Mouse (Mus musculus) splenic B cell, adult 2 months (primary cell): ENCODE data around the gene Otud7a.
"Not testable (repeated sequence)": the region's sequence is repeated elsewhere in the genome, so short reads cannot be mapped to it uniquely, and the experiment has no call there.

Experiments used
- DNase-seq: peaks from one replicate; pipeline ENCODE4 v3.0.0-alpha.2; 2011; ENCODE audit warnings: low read depth, low spot score
- H3K27me3 ChIP-seq: 2 replicates; pipeline ENCODE4 v1.6.1; 2012; ENCODE audit warnings: mild to moderate bottlenecking, low read length, moderate library complexity, mixed read lengths; ENCODE audit not compliant: control insufficient read depth, poor library complexity, insufficient read depth, severe bottlenecking
- H3K36me3 ChIP-seq: 2 replicates; pipeline ENCODE4 v1.6.1; 2012; ENCODE audit warnings: mild to moderate bottlenecking, low read length, moderate library complexity, mixed read lengths; ENCODE audit not compliant: control insufficient read depth, poor library complexity, insufficient read depth, severe bottlenecking

Gene Otud7a

DNA sequence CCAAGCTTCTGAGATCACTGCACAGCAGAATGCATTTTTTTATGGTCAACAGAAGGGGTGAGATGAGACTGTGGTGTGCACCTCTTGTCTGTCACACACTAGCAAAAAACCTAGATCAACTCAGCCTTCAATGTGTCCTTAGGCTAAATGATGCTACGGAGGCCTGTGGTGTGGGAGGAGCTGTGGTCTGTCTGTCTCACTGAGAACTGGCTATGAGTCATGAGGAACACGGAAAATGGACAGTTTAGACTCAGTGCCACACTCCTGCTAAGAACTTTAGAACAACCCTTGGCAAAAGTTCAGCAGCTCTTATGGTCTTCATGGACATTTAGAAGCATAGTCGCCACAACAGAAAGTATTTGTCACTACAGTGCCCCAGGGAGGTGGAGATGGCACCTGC is 172.5 kb downstream of the Otud7a start:
- no peaks in the 10 kb centered on the region for H3K27me3 ChIP-seq
- no peaks in the 10 kb centered on the region for H3K36me3 ChIP-seq
- DNase-seq, result no peak

DNA sequence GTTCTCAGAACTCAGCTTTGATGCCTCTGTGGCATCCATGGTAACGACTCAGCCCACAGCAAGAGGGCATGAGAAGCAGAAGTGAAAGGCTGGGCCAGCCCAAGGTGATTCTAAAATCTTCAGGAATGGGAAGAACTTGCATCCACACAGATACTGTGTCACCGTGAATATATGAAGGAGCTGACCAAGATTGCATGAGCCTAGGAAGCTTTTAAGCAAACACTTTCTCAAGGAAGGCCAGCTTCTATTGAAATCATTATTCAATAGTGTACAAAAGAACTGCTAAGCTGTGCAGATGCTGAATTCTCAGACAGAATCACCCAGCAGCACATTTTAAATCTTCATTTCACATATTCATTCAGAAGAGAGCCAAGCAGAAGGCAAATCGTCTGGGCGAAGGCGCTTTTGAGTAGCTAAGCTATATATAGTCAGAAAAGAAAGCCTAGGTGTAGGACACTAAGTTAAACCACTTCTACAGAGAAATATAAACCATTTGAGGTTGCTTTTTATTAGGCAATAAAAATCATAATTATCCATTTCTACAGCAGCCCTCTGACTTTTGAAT is 176.3 kb downstream of the Otud7a start:
- DNase-seq, result no peak
- Histone ChIP-seq H3K27me3 (no peaks in the 10 kb centered on the region), H3K36me3 (no peaks in the 10 kb centered on the region)

DNA sequence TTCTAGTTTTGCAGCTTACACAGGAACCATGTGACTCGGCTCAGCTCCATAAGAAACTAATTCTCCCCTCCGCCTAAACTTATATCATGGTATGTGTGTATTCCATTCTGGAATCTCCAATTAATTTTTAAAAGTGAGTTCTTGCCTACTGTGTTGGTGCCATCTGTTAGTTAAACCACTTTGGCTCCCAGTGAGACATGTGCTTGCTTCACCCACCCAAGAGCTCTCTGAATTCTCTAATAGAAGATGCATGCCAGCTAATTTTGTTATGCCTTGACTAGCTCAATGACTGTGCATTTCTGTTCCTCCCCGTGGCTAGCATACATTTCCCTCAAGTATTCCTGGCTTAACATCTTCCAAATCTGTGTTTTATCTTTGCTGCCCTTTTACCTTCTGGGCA is 193.1 kb downstream of the Otud7a start:
- H3K36me3 ChIP-seq, result no peaks in the 10 kb centered on the region
- H3K27me3 ChIP-seq, result no peaks in the 10 kb centered on the region
- no peak for DNase-seq

DNA sequence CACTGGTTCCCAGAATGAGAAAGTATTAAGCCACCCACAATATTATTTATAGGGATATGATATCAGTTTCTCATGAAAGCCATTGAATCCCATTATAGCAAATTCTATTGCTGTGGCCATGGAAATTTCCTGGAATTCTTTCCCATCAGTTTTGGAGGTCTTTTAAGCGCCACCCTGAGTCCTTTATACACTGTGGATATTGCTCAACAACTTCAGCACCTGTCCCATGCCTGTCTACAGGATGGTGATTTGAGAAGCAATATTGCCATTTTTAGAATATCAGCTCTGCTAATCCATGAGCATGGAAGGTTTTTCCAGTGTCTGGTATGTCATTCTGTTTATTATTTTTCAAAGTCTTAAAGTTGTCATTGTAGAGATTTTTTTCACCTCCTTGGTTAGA is 199.5 kb downstream of the Otud7a start:
- DNase-seq, result no peak
- no peaks in the 10 kb centered on the region for H3K36me3 ChIP-seq
- H3K27me3 ChIP-seq, result no peaks in the 10 kb centered on the region

DNA sequence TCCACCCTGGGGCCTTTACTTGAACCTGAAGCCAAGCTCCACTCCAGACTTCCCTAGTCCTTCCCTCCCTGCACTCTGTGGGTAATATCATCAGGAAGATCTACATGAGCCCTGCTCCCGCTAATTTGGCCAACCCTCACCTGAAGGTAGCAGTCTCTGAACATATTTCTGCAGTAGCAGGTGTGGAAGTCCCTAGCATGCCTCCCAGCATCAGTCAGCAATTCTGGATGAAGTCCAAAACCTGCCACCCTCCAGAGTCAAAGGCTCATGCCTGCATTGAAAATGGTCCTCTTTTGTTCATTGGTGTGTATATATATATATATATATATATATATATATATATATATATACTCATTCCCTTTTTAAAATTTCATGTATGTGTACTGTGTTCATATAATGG is 202.6 kb downstream of the Otud7a start:
- no peak for DNase-seq
- Histone ChIP-seq H3K36me3 (no peaks in the 10 kb centered on the region), H3K27me3 (no peaks in the 10 kb centered on the region)

DNA sequence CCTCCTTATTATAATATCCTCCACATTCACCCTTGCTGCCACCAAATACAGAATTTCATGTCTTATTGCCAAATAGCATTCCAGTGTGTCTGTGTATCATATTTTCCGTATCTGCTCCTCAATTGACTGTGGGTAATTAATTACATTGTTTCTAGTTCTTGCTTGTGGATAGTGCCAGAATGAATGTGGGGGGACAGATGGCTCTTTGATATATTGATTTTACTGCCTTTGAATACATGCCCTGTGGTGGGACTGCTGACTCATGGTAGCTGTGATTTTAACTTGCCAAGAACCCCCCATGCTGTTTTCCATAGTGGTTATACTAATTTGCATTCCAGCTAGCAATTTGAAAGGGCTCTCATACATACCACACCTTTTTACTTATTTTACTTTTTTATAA is 215.7 kb downstream of the Otud7a start:
- Histone ChIP-seq H3K36me3 (no peaks in the 10 kb centered on the region), H3K27me3 (no peaks in the 10 kb centered on the region)
- DNase-seq, result no peak

DNA sequence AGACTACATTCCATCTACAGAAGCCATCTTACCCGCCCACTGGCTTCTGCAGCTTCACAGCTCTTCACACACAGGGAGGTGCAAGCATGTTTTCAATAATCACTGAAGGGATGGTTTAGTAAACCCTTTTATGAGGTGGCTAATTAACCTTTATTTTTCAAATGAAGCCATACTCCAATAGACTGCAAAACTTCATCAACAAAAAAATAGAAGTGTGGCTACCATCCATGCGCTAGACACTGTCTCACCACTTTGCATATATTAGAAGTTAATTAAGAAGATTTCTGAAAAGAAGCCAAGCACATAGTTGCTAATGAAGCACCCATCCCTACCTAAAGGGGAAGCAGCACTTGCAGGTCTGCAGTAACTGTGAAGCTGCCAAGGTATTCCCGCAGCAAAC is 218.2 kb downstream of the Otud7a start:
- Histone ChIP-seq H3K27me3 (no peaks in the 10 kb centered on the region), H3K36me3 (no peaks in the 10 kb centered on the region)
- no peak for DNase-seq

DNA sequence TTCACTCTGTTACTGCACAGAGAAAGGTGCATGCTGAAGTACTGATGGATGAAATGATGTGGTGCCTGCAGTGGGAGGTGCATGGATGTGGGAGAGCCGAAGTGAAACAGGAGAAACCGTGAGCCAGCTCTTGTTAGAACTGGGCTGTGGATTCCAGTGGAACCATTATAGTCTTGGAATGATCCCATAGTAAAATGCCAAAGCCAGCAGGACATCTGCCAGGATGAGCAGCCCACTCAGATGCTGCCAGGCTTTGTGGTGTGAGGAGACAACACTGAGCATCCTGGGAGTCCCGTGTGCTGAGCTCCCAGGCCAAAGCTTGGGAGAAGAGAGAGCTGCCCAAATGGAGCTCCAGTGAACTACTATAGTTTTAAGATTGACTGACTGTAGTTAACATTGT is 220.9 kb downstream of the Otud7a start:
- H3K36me3 ChIP-seq, result no peaks in the 10 kb centered on the region
- H3K27me3 ChIP-seq, result no peaks in the 10 kb centered on the region
- DNase-seq, result no peak

DNA sequence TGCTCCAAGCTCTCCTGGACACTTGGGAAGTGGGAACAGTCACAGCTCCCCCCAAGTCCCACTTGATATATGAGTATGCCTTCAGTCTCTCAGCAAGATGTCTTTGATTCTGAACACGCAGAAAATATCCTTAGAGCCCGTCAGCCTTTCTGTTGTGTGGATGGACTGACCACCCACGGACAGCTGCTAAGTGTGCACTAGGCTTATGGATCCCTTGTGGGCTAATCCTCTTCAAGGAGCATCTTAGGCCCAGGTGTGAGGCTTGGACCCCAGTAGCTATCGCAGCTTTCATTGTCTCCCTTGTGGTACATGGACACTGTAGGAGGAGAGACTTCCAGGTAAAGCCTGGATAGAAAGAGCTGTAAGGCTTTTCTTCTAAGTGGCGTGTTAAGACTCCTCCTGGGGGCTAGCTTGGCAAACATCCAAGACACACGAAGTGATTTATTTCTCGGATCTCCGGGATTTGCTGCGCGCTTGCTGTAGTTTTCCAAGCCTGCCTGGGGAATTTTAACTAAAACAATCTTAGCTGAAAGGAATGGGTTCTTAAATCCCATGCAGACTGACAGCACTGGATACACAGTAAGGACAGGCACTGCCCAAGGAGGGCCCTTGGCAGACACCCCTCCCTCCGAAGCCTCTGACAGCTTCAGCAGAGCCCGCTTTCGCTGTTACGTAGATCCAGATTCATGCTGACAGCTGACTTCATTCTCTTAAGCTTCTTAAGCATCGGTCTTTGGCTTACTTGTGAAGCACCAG is 223.6 kb downstream of the Otud7a start:
- Histone ChIP-seq H3K36me3 (no peaks in the 10 kb centered on the region), H3K27me3 (no peaks in the 10 kb centered on the region)
- DNase-seq, result no peak

DNA sequence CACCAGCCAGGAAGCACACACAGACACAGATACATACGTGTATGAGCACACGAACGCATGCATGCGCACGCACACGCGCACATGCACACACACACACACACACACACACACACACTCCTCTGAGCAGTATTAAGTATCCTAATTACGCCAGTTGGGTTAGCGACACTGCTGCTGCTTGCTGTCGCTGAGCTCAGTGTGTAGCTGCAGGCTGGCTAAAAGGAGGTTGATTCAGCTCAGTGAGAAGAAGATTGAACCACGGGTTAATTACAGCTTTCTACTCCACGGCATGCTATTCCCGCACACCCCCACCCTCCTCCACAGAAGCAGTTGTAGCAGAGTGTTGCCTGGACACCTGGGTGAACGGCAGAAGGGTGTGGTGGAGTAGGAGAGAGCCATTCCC is 224.4 kb downstream of the Otud7a start:
- DNase-seq, result no peak
- H3K27me3 ChIP-seq, result no peaks in the 10 kb centered on the region
- no peaks in the 10 kb centered on the region for H3K36me3 ChIP-seq

DNA sequence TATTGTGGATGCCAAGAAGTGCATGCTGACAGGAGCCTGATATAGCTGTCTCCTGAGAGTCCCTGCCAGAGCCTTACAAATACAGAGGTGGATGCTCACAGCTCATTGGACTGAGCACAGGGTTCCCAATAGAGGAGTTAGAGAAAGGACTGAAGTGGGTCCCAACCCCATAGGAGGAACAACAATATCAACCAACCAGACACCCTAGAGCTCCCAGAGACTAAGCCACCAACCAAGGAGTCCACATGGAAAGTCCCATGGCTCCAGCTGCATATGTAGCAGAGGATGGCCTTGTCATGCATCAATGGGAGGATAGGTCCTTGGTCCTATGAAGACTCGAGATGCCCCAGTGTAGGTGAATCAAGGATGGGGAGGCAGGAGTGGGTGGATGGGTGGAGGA is 226.4 kb downstream of the Otud7a start:
- H3K36me3 ChIP-seq, DNase-seq, H3K27me3 ChIP-seq: not testable (repeated sequence)

DNA sequence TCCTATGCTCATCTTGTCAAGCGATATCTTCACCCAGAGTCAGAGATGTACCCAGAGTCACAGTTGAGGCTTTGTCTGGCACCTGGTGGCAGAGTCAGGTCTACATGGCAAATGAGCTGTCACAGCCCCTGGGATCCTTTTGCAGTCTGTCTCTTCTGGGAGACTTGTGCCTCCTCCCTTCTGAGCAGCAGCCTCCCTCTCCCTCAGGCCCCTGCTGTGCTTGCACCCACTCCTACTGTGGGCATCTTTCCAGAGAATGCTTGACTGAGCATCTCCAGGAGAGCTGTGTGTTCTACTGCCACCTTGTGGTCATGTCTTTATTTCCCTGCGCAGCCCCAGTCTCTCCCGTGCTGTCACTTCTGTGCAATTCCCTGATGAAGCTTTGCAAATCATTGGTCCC is 227.4 kb downstream of the Otud7a start:
- no peaks in the 10 kb centered on the region for H3K36me3 ChIP-seq
- DNase-seq, result peak; percentile 36
- no peaks in the 10 kb centered on the region for H3K27me3 ChIP-seq

DNA sequence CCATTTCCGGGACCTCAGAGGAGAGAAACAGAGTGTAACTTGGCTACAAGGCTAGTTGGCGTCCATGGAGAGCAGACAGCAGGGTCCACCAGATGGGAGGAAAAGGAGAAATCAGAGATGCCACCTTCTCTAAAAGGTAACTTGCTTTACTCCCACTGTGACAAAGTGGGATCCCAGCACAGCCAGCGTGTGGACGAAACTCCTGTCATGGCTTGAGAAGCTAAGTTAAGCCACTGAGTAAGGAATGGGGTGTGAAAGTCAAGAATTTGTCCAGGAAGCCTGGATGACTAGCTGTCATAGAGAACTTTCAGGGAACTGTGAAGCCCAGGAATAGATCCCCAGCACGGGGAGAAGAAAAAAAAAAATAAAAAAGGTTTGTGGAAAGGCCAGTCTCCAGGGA is 232.1 kb downstream of the Otud7a start:
- no peak for DNase-seq
- no peaks in the 10 kb centered on the region for H3K27me3 ChIP-seq
- no peaks in the 10 kb centered on the region for H3K36me3 ChIP-seq

DNA sequence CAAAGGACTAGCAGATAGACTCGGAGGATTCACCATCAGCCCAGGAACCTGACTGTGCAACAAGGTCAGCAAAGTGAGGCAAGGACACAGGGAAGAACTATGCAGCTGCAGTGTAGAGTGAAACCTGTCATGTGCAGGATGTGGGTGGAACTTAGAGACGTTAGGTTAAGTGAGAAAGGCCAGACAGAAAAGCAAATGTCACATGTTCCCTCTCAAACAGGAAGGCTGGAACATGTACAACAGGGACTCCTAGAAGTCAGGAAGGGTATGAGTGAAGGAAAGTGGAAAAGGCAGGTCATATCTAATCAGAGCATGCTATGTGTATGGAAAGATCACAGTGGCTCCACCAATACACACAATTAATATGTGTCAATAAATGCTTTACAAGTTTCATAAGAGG is 232.6 kb downstream of the Otud7a start:
- no peak for DNase-seq
- Histone ChIP-seq H3K36me3 (no peaks in the 10 kb centered on the region), H3K27me3 (no peaks in the 10 kb centered on the region)

DNA sequence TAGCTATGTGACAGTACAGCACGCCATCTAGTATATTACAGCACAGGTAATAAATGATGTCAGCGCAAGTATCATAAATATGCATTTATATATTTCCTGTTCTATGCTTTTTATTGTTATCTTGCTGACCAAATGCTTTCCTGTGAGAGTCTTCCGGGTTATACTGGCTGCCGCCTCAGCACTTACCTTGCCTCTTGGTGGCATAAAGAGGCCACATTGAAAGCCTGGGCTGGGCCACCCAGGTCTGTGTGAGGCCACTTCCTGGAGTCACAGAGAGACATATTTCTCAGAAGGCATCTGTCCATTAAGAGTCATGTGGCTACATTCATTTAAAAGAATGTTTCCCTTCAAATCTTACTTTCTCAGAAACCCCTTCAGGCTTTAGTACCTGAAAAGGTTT is 242.5 kb downstream of the Otud7a start:
- Histone ChIP-seq H3K27me3 (no peaks in the 10 kb centered on the region), H3K36me3 (no peaks in the 10 kb centered on the region)
- DNase-seq, result no peak

DNA sequence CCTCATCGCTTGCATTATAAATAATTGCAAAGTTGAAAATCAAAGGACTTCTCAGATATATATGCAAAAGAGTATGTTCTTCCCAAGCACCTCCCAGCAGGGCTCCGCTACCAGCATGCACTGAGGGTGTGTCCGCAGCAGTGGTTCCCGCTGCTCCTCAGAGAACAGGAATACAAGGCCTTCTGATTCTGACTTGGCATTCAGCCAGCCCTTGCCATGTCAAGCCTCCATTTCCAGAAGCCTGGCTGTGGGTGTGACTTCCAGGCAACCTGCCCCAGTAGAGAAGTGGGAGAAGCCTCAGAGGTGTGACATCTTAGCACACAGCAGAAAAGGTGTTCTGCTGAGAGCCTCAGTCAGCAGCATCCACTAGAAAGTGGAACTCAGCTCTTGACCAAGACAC is 253.4 kb downstream of the Otud7a start:
- H3K36me3 ChIP-seq, result no peaks in the 10 kb centered on the region
- no peak for DNase-seq
- no peaks in the 10 kb centered on the region for H3K27me3 ChIP-seq
